Mouse (Mus musculus): ENCODE results near the gene Ccdc155. TPM values are rescaled to one million over a fixed set of nuclear protein-coding genes. Genes with fewer than 3 reads are reported as not detected.

Gene Ccdc155
- polyA plus RNA-seq, 1 experiment from 2014 or later: 0.95 TPM

DNA sequence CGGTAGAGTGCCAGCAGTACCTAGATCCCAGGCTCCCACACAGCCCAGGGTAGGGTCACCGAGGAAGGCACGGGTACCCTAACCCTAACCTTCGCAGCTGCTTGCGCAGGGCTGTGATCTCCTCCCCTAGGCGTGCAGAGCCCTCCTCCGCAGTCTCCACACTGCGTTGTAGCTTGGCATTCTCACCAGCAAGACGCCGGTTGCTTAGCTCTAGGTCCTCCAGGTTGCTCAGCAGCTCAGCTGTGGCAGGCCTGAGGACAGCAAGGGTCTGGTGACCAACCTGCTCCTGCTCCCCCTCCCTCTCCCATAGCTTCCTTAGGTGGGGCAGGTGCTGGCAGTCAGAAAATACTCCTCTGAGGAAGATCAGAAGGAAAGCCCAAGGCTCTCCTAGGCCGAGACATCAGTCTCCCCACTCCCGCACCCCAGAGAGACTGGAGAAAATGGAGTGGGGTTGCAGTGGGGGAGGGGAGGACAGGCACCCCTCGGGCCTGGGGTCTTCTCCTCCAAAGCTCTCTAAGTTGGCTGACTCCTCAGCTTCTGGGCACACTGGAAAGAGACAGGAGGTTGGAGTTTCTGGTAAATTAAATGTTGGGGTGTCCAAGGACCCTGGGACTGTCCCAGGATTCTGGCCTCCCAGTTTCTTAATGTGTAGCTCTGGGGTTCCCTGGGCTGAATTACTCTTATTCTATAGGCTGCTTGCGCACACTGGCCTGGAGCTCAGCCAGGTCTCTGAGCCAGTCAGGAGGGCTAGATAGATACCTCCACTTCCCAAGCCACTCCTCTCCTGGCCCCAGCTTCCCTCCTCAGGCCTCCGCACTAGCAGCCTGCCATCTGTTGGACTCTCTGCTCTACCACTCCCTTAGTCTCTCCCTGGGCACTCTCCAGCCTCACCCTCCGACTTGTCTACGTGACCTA, 10.6 kb downstream of the Ccdc155 start:
- H3K4me2 ChIP-seq (ENCODE audit: low read length): no peak overlapping the region
- no peak overlapping the region for H3K9ac ChIP-seq (replicated peaks; ENCODE audit: low read depth, low read length)
- H3K4me1 ChIP-seq (replicated peaks; ENCODE audit: control insufficient read depth, insufficient read depth, low read length): peaks cover 5% of the 10 kb centered on the region
- H3K36me3 ChIP-seq (ENCODE audit: control insufficient read depth, insufficient read depth): no peaks in the 10 kb centered on the region
- no peak overlapping the region for H3K4me3 ChIP-seq (replicated peaks; ENCODE audit: low read length)
- 0 out of 2 replicates have a peak, but pooled peaks cover 2% of the 10 kb centered on the region for H3K27me3 ChIP-seq (replicated peaks; ENCODE audit: control insufficient read depth, insufficient read depth, low read length)
- 72% methylated on average over 17 of the region's 17 CpGs for WGBS
- no peaks in the 10 kb centered on the region for H3K9me3 ChIP-seq (ENCODE audit: control insufficient read depth, low read length)
- ATAC-seq: no peak
- H3K27ac ChIP-seq (ENCODE audit: low read length): no peak overlapping the region

DNA sequence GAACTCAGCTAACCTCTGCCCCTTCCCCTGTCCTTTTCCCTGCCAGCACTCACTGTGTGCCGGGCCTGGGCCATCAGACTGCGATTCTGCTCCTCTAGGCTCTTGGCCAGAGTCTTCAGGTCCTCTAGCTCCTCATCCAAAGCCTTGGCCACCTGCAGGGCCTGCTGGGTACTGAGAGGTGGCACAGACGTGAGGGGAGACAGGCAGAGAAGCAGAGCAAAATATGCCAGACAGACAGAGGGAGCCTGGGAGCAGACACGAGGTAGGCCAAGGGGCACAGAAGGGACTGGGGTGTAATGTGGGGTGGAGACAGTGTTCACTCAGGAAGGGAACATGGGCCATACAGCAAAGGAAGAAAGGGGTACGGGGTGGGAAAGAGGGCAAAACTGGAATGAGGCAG, 11.3 kb downstream of the Ccdc155 start:
- Histone ChIP-seq H3K9me3 (ENCODE audit: control insufficient read depth, low read length) (no peaks in the 10 kb centered on the region), H3K27me3 (replicated peaks; ENCODE audit: control insufficient read depth, insufficient read depth, low read length) (0 out of 2 replicates have a peak, but pooled peaks cover 2% of the 10 kb centered on the region), H3K4me2 (ENCODE audit: low read length) (no peak overlapping the region), H3K4me1 (replicated peaks; ENCODE audit: control insufficient read depth, insufficient read depth, low read length) (peaks cover 4% of the 10 kb centered on the region), H3K36me3 (ENCODE audit: control insufficient read depth, insufficient read depth) (no peaks in the 10 kb centered on the region), H3K27ac (ENCODE audit: low read length) (no peak overlapping the region), H3K9ac (replicated peaks; ENCODE audit: low read depth, low read length) (no peak overlapping the region), H3K4me3 (replicated peaks; ENCODE audit: low read length) (no peak overlapping the region)
- WGBS: 50% methylated on average over 5 of the region's 5 CpGs
- no peak for ATAC-seq

DNA sequence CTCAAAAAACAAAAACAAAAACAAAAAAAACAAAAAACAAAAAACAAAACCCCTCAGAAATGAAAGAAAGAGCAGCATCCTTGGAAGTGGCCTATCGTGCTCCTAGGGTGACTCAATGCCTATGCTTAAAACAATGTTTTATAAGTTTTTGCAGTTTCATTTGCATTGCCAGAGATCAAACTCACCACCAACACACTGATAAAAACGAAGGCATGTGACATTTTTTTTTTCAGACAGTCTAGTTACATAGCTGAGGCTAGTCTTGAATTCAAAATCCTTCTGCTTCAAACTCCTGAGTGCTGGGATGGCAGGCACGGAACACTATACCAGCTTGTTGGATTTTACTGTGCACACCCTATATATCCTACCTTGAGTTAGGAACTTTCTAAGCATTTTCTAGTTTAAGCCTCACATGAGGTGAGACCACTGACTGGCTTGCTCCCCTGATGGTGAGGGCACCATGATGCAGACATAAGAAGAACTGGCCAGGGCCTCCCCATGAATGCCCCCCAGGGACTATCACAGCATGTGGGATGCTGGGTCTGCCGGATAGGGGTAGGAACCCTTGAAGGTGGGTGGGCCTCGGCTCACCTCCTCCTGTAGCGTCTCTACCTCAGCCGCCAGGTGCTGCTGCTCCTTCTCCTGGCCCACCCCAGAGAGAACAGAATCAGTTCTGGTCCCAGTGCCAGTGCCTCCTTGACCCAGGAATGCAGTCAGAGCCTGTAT, 11.9 kb downstream of the Ccdc155 start:
- WGBS: 82% methylated on average over 7 of the region's 7 CpGs
- Histone ChIP-seq H3K27ac (ENCODE audit: low read length) (no peak overlapping the region), H3K9me3 (ENCODE audit: control insufficient read depth, low read length) (no peaks in the 10 kb centered on the region), H3K9ac (replicated peaks; ENCODE audit: low read depth, low read length) (no peak overlapping the region), H3K4me1 (replicated peaks; ENCODE audit: control insufficient read depth, insufficient read depth, low read length) (no peaks in the 10 kb centered on the region), H3K4me2 (ENCODE audit: low read length) (no peak overlapping the region), H3K4me3 (replicated peaks; ENCODE audit: low read length) (no peak overlapping the region), H3K27me3 (replicated peaks; ENCODE audit: control insufficient read depth, insufficient read depth, low read length) (0 out of 2 replicates have a peak, but pooled peaks cover 2% of the 10 kb centered on the region), H3K36me3 (ENCODE audit: control insufficient read depth, insufficient read depth) (no peaks in the 10 kb centered on the region)
- ATAC-seq: no peak

DNA sequence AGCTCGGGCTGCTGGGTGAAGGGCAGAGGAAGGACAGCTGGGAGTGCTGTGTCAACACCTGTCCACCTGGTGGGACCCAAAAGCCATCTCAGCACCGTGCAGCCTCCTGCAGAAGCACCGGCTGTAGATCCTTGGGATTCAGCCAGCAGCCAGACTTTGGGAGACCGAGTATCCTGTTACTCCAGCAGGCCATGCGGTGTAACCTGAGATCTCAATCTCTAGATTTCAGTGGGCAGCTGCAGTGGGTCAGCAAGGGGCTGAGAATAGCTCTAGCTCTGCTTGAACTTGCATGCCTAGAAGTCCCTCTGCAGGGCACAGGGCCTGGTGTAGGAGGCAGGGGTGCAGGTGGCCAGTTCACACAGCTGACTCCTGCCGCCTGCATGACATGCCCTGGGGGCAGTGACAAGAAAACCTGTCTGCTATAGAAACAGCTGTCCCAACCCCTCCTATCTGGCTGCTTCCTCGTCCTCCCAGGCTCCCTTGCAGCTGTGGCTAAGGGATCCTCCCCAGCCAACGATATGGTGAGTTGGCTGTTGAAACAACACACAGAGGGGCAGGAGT, 12.8 kb downstream of the Ccdc155 start:
- ATAC-seq: no peak
- WGBS: 22% methylated on average over 8 of the region's 8 CpGs

DNA sequence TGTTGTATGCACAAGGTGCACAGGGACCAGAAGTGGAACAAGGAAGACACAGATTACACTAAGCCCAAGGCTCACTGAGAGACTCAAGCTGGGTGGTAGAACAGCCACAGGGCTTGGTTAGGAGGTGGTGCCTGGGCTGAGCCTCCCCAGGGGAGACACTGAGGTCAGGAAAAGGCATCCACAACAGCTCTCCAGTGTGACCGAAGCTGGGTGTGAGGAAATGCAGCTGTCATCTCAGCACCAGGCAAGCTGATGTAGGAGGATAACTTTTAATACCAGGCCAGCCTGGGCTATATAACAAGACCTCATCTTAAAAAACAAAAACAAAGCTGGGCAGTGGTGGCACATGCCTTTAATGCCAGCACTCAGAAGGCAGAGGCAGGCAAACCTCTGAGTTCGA, 13.5 kb downstream of the Ccdc155 start:
- no peak overlapping the region for H3K27ac ChIP-seq (ENCODE audit: low read length)
- H3K36me3 ChIP-seq (ENCODE audit: control insufficient read depth, insufficient read depth): no peaks in the 10 kb centered on the region
- H3K4me1 ChIP-seq (replicated peaks; ENCODE audit: control insufficient read depth, insufficient read depth, low read length): no peaks in the 10 kb centered on the region
- no peaks in the 10 kb centered on the region for H3K9me3 ChIP-seq (ENCODE audit: control insufficient read depth, low read length)
- no peak for ATAC-seq
- no peak overlapping the region for H3K4me3 ChIP-seq (replicated peaks; ENCODE audit: low read length)
- 80% methylated on average over 2 of the region's 2 CpGs for WGBS
- H3K4me2 ChIP-seq (ENCODE audit: low read length): no peak overlapping the region
- H3K9ac ChIP-seq (replicated peaks; ENCODE audit: low read depth, low read length): no peak overlapping the region
- H3K27me3 ChIP-seq (replicated peaks; ENCODE audit: control insufficient read depth, insufficient read depth, low read length): peaks cover 2% of the 10 kb centered on the region; the same call in 1 of the 2 replicates

More for the DNA sequence above, 12.8 kb downstream of the Ccdc155 start:
- Histone ChIP-seq H3K4me3 (replicated peaks; ENCODE audit: low read length) (no peak overlapping the region), H3K4me1 (replicated peaks; ENCODE audit: control insufficient read depth, insufficient read depth, low read length) (no peaks in the 10 kb centered on the region), H3K27ac (ENCODE audit: low read length) (no peak overlapping the region), H3K9me3 (ENCODE audit: control insufficient read depth, low read length) (no peaks in the 10 kb centered on the region), H3K27me3 (replicated peaks; ENCODE audit: control insufficient read depth, insufficient read depth, low read length) (0 out of 2 replicates have a peak, but pooled peaks cover 2% of the 10 kb centered on the region), H3K4me2 (ENCODE audit: low read length) (no peak overlapping the region), H3K9ac (replicated peaks; ENCODE audit: low read depth, low read length) (no peak overlapping the region), H3K36me3 (ENCODE audit: control insufficient read depth, insufficient read depth) (no peaks in the 10 kb centered on the region)

DNA sequence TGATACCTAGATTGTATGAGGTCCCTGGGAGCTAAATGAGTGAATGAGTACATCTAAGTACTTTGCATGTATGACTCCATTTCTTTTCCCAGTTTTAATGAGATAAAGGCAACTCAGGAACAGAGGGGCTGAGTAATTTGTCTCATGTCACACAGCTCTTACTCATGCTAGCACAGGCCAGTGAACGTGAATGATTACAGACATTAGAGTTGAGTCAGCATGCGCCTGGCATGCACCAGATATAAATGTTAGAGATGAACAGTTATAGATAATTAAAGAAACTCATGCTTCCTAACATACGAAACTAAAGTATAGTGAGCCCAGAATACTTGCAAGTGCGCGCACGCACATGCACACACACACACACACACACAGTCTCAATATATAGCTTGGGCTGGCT, 14.5 kb downstream of the Ccdc155 start:
- Histone ChIP-seq H3K27ac (ENCODE audit: low read length) (no peak overlapping the region), H3K4me3 (replicated peaks; ENCODE audit: low read length) (no peak overlapping the region), H3K4me1 (replicated peaks; ENCODE audit: control insufficient read depth, insufficient read depth, low read length) (no peaks in the 10 kb centered on the region), H3K9me3 (ENCODE audit: control insufficient read depth, low read length) (no peaks in the 10 kb centered on the region), H3K4me2 (ENCODE audit: low read length) (no peak overlapping the region), H3K27me3 (replicated peaks; ENCODE audit: control insufficient read depth, insufficient read depth, low read length) (peaks cover 2% of the 10 kb centered on the region; the same call in 1 of the 2 replicates), H3K36me3 (ENCODE audit: control insufficient read depth, insufficient read depth) (no peaks in the 10 kb centered on the region), H3K9ac (replicated peaks; ENCODE audit: low read depth, low read length) (no peak overlapping the region)
- no peak for ATAC-seq
- WGBS: 89% methylated on average over 6 of the region's 6 CpGs

DNA sequence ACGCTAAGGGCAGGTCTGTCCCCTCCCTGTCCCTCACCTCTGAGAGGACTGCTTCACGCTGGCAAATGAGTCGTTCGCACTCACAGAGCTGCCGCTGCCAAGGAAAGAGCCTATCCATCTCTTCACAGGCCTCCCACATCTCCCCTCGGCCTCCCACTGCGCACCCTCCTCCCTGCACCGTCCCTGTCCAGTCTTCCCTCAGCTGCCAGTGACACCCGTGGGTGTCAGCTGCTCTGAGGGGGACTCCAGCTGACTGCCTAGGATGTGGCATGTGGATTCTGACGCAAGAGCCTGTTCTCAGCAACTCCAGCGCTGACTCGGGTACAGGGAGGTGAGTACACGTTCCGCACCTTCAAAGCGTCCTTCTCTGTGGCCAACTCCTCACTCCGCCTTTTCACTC, 15.1 kb downstream of the Ccdc155 start:
- Histone ChIP-seq H3K27ac (ENCODE audit: low read length) (no peak overlapping the region), H3K27me3 (replicated peaks; ENCODE audit: control insufficient read depth, insufficient read depth, low read length) (peaks cover 8% of the 10 kb centered on the region; the same call in 1 of the 2 replicates), H3K9ac (replicated peaks; ENCODE audit: low read depth, low read length) (no peak overlapping the region), H3K9me3 (ENCODE audit: control insufficient read depth, low read length) (no peaks in the 10 kb centered on the region), H3K36me3 (ENCODE audit: control insufficient read depth, insufficient read depth) (no peaks in the 10 kb centered on the region), H3K4me3 (replicated peaks; ENCODE audit: low read length) (no peak overlapping the region), H3K4me2 (ENCODE audit: low read length) (no peak overlapping the region), H3K4me1 (replicated peaks; ENCODE audit: control insufficient read depth, insufficient read depth, low read length) (no peaks in the 10 kb centered on the region)
- no peak for ATAC-seq
- 57% methylated on average over 16 of the region's 16 CpGs for WGBS

DNA sequence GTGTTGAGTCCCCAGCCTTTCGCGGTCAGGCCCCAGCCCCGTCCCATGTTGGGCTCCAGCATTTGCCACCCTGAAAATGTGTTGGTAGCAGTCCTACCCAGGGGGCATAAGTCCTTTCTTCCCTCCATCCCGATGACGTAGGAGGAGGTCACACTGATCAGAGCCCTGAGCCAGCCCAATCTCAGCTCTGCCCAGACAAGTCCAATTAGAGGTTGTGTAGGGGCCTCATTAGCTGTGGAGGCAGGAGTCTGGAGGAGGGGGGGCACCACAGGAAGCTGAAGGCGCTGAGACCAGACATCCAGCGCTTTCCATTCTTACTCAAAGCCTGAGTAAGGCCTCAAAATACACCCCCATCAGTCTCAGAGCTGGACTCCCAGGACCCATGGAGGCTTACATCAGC, 18.8 kb downstream of the Ccdc155 start:
- H3K27ac ChIP-seq (ENCODE audit: low read length): no peak overlapping the region
- no peak for ATAC-seq
- H3K4me1 ChIP-seq (replicated peaks; ENCODE audit: control insufficient read depth, insufficient read depth, low read length): peaks cover 13% of the 10 kb centered on the region
- H3K4me2 ChIP-seq (ENCODE audit: low read length): no peak overlapping the region
- H3K9me3 ChIP-seq (ENCODE audit: control insufficient read depth, low read length): no peaks in the 10 kb centered on the region
- no peaks in the 10 kb centered on the region for H3K36me3 ChIP-seq (ENCODE audit: control insufficient read depth, insufficient read depth)
- no peak overlapping the region for H3K4me3 ChIP-seq (replicated peaks; ENCODE audit: low read length)
- peaks cover 40% of the 10 kb centered on the region for H3K27me3 ChIP-seq (replicated peaks; ENCODE audit: control insufficient read depth, insufficient read depth, low read length)
- WGBS: 41% methylated on average over 7 of the region's 7 CpGs
- no peak overlapping the region for H3K9ac ChIP-seq (replicated peaks; ENCODE audit: low read depth, low read length)

DNA sequence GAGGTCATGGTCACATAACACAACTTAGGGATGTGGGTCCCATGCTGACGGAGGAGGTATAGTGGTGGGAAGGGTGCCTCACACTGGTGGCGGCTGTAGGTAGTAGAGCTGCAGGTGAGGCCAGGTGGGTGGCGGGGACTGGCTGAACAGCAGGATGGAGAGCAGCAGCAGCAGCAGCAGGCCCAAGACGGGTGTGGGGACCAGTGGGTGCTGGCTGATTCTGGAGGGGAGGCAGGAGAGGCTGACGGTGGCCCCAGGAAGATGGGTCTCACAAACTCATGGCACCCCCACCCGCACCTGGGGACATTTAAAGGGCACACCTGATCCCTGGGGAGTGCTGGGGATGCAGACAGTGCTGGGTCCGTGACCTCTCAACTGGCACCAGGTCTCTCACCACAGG, 21.0 kb downstream of the Ccdc155 start:
- peaks cover 13% of the 10 kb centered on the region for H3K4me1 ChIP-seq (replicated peaks; ENCODE audit: control insufficient read depth, insufficient read depth, low read length)
- no peak overlapping the region for H3K4me2 ChIP-seq (ENCODE audit: low read length)
- H3K9ac ChIP-seq (replicated peaks; ENCODE audit: low read depth, low read length): no peak overlapping the region
- peaks cover 61% of the 10 kb centered on the region for H3K27me3 ChIP-seq (replicated peaks; ENCODE audit: control insufficient read depth, insufficient read depth, low read length)
- no peaks in the 10 kb centered on the region for H3K36me3 ChIP-seq (ENCODE audit: control insufficient read depth, insufficient read depth)
- no peaks in the 10 kb centered on the region for H3K9me3 ChIP-seq (ENCODE audit: control insufficient read depth, low read length)
- ATAC-seq: no peak
- WGBS: 60% methylated on average over 7 of the region's 7 CpGs
- H3K4me3 ChIP-seq (replicated peaks; ENCODE audit: low read length): no peak overlapping the region
- H3K27ac ChIP-seq (ENCODE audit: low read length): no peak overlapping the region

Data from forebrain, embryonic 16.5 days (tissue).